Mouse (Mus musculus): ENCODE results near the gene Gm49394.

Gene Gm49394

DNA sequence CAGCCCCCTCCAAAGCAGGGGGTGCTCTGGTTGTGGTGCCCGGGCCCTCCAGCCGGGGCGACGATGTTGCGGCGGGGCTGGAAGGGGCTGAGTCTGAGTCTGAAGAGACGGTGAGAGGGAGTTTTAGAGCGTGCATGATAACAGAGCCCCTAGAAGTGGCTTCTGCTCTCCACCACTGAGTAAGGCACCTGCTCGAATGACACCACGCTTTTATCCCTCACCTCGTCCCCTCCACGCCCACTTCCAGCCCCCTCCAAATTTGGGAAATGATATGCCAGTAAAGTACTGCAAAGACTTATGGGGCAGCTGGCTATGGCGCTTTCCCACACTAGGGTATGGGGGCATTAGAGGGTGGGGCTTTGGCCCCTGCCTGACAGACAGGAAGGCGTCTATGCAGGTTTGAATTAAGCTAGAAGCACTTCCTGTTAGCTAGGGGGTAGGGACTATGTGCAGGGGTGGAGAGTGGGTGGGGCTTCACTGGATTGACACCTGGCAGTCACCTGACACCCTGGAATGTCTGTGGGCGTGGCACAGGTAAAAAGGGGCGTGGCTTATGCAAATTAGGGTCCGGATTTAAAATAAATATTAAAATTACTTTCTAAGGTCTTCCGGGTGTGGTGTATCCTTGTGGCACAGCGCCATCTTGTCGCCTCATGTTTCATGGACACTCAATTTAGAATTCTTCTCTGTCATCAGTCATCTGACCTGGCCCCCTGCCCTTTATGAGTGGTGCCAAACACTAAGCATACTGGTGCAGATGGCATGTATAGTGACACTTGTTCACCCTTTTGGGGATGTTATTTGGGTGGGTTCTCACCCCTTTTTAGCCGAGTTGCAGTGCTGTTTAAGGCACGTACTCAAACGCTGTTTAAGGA, at the start of gene Gm49394:
Gm49394 (minus strand) TSS at position 192 of the 875 bp plus-strand sequence.
- no peak for DNase-seq (ENCODE audit: low spot score in 2 of 2)

DNA sequence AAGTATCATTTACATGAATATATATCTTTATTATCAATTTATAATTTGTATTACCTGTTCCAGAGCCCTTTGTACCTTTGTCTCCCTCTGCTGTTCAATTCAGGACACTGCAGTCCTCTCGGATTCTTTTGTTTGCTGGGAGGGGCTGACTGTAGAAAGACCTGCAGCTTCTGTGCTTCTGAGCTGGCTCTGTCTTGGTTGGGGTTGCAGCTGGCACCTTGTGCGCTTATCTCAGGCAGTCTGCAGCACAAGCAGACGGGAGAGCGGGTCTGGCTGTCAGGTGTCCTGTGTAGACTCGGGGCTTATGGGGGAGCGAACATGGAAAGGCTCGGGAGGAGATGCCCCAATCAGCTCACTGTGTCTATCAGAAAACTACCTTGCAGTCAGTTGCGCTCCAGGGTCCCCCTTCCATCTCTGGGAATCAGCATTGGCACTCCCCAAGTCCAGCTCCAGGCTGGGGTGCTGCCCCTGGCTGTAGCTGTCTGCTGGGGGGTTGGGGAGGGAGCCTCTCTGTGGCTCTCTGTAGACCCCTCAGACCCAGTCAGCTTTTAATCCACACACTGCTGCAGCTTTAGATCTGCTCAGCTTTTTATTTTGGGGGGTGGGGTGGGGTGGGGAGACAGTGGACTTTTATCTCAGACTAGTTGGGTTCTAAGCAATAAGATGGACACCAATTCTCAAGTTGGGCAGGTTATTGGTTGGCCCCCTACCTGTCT, 45.2 kb upstream of the Gm49394 start:
- DNase-seq (ENCODE audit: low spot score in 2 of 2): peak in 1 of 2 experiments; percentile 22

DNA sequence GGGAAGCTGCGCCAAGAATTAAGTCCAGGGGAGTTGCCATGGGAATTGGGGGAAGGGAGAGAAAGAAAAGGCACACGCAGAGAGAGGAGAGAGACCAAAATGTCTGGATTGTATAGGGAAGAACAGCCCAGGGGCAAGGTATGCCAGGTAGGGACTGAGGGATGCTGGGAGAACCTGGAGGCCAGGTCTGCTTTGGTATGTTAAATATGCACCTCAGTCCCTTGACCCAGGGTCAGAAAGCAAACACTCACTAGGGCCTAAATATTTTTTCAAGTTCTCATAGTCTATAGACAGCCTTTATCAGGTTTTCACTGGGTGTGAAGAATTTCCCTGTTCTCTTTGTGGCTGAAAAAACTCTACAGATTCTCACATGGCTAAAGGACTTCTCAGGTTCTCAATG, 37.1 kb upstream of the Gm49394 start:
- DNase-seq (ENCODE audit: low spot score in 2 of 2): no peak

DNA sequence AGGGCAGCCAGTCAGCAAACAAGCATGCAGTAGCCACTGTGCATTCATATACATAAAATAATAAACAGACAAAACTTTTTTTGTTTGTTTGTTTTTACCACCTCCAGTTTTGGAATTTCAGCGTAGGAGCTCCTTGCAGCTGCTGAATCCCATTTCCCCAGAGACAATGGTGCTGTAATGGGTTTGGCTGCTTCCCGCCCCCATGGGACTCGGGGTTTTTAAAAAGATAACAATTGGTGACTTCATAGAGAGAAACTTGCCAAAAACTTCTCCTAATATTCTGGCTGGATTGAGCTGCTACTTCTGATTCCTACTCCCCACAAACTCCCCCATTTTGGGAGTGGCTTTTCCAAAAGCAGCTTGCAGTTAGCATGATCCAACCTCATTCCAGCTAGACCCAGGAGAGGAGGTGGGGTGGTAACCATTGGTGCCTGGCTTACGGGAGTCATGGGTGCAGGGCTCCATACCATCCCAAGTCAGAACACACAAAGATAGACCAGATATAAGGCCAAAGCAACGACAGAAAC, 29.7 kb upstream of the Gm49394 start:
- DNase-seq (ENCODE audit: low spot score in 2 of 2): peak; percentile 68 to 81

DNA sequence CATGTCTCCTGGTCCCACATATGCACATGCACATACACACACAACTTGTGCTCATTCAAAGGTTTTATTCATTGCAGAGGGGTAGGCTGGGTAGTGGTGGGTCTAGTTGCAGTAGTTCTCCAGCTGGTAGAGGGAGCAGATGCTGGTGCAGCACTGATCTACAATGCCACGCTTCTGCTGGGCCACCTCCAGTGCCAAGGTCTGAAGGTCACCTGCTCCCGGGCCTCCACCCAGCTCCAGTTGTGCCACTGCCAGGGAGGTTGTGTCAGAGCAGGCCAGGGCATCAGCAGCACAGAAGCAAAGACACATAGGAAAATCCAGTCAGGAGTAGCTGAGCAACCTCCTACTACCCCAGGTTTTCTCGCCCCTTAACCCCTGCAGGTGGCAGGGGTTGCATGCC, 8.9 kb upstream of the Gm49394 start:
- DNase-seq (ENCODE audit: low spot score in 2 of 2): peak; percentile 26 to 62

DNA sequence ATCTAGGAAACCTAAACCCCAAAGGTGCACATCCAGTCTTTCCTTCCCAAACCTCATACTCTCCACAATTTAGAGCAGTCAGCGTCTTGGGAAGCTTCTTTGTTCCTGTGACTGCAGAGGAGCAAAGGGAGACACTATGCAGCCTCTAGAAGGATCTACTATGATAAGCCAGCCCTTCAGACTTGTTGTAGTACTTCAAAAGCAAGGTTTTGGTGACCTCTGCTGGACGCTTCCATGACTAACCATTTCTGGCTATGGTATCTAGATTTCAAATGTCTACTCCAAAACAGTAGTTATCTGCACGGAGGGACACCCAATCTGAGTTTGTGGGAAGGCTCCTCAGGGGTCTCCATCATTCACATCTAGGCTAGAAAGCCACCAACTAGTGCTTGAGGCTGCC, 5.9 kb upstream of the Gm49394 start:
- DNase-seq (ENCODE audit: low spot score in 2 of 2): peak in 1 of 2 experiments; percentile 25

DNA sequence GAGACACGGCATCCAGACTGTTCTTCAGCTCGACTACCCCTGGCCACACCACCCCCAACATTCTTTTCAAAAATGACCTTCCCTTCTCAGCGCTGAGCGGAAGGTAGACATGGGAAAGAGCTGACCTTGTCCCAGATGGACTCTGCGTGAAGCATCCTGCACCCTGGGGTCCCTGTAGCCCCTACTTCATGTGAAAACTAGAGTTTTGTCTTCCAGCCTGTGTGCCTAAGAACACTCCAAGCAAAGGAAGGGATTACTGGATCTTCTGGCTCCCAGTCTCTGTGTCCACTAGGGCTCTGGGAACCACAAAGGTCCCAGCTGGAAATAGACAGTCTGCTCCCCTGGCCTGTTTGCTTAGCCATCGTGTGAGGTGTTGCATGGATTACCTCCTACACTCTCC, 5.4 kb upstream of the Gm49394 start:
- DNase-seq (ENCODE audit: low spot score in 2 of 2): no peak

DNA sequence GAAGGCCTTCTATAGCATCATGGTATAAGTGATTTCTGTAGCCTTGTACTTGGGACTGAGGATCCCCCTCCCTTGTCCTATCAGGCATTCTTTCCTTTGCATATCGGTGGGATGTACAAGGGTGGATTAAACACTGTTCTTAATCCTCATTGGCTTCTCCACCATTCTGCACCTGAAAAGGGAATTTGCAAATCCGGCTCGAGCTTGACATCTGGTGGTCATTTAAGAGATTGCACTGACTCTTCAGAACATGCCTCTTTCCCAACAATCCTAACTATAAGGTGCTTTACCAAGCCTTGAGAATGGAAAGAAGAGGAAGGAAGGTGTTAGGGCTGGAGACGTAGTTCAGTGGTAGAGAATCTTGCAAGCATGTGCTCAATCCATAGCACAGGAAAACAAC, 2.4 kb upstream of the Gm49394 start:
- peak in 1 of 2 experiments; percentile 27 for DNase-seq (ENCODE audit: low spot score in 2 of 2)

DNA sequence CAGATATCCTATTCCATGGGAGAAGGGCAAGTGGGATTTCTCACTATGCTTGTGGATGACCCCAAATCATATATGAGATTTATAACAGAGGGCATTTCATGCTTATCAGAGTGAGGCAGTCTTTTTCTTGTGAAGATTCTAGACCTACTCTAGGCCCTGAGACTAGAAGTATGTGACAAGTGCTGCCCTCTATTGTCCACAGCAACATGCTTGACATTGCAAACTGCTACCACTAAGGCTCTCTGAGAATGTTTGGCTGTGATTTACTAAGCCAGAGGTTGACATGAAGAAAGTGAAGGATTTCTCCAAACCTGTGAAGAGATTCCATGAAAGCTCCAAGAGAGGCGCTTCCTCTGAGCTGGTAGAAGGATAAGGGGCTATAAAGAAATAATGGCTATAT, 1.3 kb upstream of the Gm49394 start:
- DNase-seq (ENCODE audit: low spot score in 2 of 2): no peak

DNA sequence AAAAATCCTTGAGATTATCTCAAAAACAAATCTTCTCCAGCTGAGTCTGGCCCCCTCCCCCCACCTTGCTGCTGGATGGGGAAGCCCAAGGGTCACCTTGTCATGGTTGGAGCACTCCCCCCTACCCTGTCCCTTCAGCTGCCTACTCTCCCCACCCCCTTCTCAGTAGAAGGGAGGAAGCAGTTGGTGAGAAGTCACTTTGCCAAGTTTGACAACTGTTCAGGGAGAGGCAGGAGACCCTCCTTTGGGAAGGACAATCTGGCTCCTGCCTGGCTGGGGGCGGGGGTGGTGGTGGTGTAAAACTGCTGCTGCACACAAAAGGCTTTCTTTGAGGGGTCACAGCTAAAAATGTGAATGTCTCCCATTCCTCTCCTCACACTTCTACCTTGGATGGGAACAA, 1.4 kb downstream of the Gm49394 start:
- DNase-seq (ENCODE audit: low spot score in 2 of 2): no peak

DNA sequence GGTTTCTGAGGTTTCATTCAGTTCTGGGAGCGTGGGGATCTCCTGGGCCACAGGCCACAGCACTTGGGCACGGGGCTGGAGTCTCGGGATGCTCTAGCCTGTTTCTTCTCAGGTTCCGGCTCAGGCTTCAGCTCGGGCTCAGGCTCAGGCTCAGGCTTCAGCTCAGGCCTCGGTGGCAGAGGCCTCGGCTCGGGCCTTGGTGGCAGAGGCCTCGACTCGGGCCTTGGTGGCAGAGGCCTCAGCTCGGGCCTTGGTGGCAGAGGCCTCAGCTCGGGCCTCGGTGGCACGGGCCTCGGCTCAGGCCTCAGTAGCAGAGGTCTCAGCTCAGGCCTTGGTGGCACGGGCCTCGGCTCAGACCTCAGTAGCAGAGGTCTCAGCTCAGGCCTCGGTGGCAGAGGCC, 2.2 kb downstream of the Gm49394 start:
- DNase-seq (ENCODE audit: low spot score in 2 of 2): no peak

DNA sequence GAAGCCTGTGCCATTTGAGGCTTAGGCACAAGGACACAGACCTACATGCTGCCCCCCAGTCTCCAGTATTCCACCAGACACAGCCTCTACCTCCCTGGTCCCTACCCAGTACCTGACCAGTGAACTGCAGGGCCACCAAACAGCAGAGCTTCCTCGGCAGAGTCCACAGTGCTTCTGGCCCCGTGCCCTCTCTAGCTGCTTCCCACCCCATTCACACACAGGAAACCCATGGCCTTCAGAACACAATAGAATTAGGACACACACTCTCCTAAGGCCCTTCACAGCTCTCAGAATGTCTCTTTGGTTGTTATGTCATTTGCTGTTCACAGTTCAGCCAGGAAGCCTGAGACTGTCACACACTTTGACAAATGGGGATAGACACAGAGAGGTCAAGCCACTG, 3.1 kb downstream of the Gm49394 start, which contains the start of gene Igf2:
Igf2 (minus strand) TSS at position 158 of the 400 bp plus-strand sequence.
- peak in 1 of 2 experiments; percentile 24 for DNase-seq (ENCODE audit: low spot score in 2 of 2)

DNA sequence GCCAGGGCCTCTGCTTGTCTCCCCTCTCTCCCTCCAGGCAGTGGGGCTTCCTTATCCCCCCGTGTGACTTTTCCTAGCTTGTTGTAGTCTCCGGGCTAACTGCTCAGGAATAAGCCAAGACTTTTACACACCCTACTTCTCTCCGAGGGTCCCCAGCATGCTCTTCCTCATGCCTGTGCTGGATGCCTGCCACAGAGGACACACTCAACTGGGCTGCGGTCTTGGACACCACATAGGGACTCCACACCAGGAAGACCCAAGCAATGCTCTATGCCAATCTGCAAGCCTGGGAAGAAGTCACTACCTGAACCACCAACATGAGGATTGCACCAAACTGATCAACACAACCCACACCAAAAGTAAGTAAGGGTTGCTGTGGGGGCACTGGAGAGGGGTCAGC, 3.6 kb downstream of the Gm49394 start:
- no peak for DNase-seq (ENCODE audit: low spot score in 2 of 2)

DNA sequence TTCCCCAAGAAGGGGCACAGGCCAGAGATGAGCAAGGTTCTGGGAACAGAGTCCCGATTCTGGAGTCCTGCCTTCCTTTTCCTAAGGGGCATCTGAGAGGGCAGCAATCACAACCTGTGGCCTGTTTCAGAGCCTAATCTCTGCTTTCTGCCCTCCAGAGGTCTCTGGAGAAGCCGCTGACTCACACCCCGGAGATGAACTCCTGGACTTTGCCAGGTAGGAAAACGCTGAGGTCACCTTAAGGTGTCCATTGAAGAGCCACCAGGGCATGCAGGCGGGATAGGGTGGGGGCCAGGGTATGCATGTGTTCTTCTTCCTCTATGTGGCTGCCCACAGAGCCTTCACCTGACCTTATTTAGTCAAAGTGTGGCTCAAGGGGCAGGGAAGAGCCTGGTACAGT, 4.4 kb downstream of the Gm49394 start:
- no peak for DNase-seq (ENCODE audit: low spot score in 2 of 2)

DNA sequence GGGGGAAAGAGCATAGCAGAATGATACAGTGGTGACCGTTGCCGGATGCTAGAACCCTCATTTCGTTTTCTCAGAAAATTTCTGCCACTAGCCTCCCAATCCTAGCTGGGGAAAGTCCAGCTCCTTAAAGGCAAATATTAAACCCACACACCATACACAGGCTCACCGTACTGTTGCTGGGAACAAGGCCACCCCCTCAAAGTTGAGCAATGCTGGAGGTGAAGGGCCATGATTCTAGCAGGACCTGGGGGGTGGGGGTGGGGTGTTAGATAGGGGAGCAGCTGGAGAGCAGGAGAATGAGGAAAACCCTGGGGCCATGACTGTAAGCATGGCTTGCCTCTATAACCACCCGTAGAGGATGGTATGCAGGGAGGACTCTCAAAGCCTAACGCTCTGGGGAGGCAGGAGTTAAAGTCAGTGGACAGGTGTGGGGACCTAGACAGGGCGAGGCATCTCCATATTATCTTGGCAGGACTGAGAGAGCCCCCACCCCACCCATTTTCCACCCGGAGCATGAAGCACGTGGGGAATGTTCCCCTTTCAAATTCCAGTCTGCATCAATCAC, 5.2 kb downstream of the Gm49394 start:
- DNase-seq (ENCODE audit: low spot score in 2 of 2): no peak

DNA sequence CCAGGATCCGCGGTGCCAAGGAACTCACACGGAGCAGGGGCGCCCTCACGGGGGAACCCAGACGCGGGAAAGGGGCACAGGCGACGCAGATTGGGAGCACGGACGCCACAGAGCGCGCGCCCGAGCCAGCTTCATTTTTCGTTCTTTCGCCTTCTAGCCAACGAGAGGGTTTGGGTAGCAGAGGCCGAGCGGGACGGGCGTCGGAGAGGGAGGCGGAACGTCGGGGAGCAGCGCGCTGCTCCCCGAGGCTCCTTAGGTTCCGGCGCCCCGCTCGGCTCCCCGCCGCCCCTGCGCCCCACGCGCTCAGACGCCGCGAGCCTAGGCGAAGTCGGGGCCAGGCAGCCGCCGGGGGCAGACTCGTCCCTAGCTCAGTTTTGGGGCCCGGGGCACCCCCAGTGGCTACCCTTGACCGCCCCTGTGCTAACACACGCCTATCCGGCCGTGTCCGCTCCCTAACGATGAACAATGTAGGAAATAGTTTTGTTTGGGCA, 5.8 kb downstream of the Gm49394 start:
- no peak for DNase-seq (ENCODE audit: low spot score in 2 of 2)

DNA sequence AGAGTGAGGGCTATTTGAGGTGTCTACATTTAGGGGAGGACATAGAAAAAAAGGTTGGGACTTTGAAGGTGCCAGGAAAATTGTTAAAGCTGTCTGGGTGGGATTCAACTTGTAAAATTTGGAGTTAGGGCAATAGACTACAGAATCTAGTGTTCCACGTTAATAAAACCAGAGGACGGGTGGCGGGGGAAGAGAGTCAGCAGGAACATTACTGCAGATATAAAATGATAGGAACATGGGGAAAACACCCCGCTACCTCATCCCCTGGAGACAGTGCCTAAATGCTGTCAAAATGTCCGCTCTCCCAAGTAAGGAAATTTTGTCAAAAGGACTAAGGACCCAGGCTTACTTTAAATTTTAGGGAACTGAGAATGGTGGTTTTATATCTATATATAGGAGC, 6.6 kb downstream of the Gm49394 start:
- DNase-seq (ENCODE audit: low spot score in 2 of 2): no peak

DNA sequence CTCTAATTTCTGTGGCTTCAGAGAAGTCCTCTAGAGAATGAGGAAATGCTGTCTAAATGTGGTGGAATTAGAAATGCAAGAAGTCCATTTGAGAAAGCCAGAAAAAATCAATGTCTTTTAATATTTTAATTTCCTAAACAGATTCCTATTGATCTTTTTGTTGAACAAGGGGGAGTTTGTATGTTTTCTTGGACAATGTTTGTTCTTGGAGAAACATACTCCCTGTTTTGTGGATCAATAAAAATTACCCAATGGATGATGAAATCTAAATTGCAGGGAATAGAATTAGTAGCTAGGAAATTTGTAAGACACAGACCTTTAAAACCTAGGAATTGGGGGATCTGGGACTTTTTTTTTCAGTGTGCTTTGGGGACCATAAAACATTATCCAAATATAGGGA, 7.9 kb downstream of the Gm49394 start:
- no peak for DNase-seq (ENCODE audit: low spot score in 2 of 2)

DNA sequence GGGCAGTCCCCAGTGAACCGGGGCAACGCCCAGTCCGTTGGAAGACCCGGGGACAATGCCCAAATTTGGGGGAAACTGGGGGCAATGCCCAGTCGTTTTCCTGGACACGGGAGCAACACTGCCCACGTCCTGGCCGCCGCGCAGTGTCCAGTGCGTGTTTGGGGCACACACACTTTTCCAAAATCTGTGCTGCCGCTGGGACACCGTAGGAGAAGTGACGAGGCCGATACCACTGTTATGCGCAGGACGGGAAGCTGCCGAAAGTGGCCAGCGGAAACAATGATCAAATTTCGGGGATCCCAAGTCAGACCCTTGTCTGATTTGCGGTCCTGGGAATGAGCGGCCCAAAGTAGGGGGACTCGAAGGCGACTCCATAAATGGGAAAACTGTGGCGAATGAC, 8.7 kb downstream of the Gm49394 start:
- no peak for DNase-seq (ENCODE audit: low spot score in 2 of 2)

DNA sequence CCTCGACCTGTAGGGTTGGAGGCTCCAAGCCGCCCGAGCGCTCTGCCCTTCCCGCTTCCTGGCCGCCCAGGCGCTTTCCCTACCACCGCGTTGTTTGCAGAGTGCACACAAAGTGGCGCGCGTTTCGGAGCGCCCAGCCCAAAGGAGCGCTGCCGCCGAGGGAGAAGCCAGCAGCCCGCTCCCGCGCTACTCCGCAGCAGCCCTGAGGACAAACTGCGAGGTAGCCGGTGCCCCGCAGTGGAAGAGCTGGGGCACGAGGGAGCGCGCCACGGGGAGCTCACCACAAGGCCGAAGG, 9.1 kb downstream of the Gm49394 start:
- no peak for DNase-seq (ENCODE audit: low spot score in 2 of 2)

DNA sequence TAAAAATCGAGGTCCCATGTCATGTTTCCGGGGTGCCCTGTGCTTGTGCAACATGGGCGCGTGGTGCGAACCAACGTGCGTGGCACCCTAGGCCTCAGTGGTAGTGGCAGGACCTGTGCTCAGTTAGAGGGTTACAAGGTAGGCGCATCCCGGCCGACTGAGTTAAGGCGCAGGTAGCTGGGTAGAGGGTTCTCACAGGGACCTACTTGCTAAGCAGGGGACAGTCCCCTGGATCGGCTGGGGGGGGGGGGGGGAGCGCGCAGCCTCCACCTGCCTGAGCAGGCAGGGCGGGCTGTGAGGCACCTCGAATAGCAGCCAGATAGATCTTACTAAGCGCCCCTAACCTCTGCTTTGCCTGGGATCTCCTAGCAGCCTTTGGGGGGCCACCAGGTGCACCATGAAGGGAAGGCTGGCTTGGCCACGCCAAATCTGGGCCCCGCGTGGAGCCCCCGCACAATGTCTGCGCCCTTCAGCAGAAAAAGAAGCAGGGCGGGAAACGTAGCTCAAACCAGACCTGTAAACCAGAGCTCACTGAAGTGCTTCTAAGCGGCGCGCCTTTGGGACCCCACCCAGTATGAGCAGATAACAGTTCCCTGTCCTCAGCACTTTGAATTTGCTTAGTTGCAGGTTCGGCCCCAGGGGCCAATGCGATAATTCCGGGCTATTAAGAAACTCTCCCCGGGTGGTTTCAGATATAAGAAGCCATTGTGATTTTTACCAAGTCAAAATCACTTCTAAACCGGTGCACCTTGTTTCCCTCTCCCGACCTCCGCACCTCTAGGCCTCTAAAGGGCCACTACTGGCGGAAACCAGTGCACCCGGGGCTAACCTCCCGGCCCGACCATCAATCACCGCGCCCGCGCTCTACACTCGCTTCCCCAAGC, 9.7 kb downstream of the Gm49394 start:
- no peak for DNase-seq (ENCODE audit: low spot score in 2 of 2)
